Mouse (Mus musculus) C2C12 (cell line): ENCODE measurements around the gene Jag2.

ENCODE experiments used
- CEBPB ChIP-seq: IDR thresholded peaks from one replicate; pipeline ENCODE4 v1.6.1; 2011; ENCODE audit warnings: low read depth, mild to moderate bottlenecking, control low read depth, moderate library complexity
- CTCF ChIP-seq: IDR thresholded peaks from one replicate; pipeline ENCODE4 v1.5.1; 2011; ENCODE audit not compliant: control insufficient read depth, insufficient read depth, insufficient read length
- USF1 ChIP-seq: IDR thresholded peaks from one replicate; pipeline ENCODE4 v1.6.1; 2011; ENCODE audit warnings: low read depth, mild to moderate bottlenecking, control low read depth, moderate library complexity

DNA sequence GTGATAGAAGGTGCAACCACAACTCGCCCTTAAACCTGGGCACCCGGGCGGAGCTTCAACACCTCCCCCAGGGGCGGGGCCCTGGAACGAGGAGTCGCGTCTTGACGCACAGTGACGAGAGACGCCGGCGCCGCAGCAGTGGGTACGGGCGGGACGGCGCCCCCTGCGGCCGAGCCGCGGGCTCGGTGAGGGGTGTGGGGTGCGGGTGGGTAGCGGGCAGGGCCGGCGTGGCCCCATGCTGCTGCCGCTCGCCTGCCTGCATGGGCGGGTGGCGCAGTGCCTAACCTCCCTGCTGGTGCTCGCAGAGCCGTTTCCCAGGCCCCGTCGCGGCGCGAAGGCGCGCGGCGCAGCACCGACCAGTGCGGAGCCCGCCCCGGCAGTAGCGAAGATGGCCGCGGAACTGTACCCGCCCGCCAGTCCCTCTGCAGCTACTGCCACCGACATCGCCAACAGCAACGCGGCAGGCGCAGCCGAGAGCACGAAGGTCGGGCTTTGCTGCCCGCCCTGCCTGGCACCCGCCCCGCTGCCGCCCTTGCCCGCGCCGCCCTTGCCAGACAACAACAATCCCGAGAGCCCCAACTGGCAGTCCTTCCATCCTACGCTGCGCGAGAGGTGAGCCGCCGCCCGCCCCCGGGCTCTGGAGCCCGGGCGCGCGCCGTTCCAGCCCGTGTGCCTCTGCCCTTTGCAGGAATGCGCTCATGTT, 46.9 kb upstream of the Jag2 start, which contains the start of gene Btbd6:
- TF ChIP-seq CTCF (peak; percentile 90), USF1 (no peak), CEBPB (no peak)
